Mouse (Mus musculus) kidney, postnatal 0 days (tissue): ENCODE measurements at regions not wholly inside any gene's neighbourhood (a gene's known extent, or its start where the extent isn't known, plus 50 kb on each side); places are given as distances from the start of the nearest gene placed in this dataset.

Experiments used
- ATAC-seq: fragments of 200-750 bp; cut with Nextera tagmentation; replicated peaks from 2 replicates; pipeline ENCODE4 v1.8.0; 2017; ENCODE audit warnings: low read depth, moderate number of reproducible peaks, moderate TSS enrichment, moderate library complexity; ENCODE audit not compliant: low FRiP score
- DNase-seq: peaks from one replicate; pipeline ENCODE4 v3.0.0-alpha.2; 2016; ENCODE audit warnings: low spot score
- H3K27ac ChIP-seq: fragments of 300-500 bp; sonication (generic); 2 replicates; pipeline ENCODE4 v1.5.1; 2014; ENCODE audit warnings: mild to moderate bottlenecking
- H3K27me3 ChIP-seq: fragments of 300-500 bp; sonication (generic); 2 replicates; pipeline ENCODE4 v1.6.1; 2014; ENCODE audit warnings: low read length, mixed read lengths; ENCODE audit not compliant: insufficient read depth
- H3K36me3 ChIP-seq: fragments of 300-500 bp; sonication (generic); 2 replicates; pipeline ENCODE4 v1.6.1; 2014; ENCODE audit warnings: low read length, mixed read lengths; ENCODE audit not compliant: insufficient read depth
- H3K4me1 ChIP-seq: fragments of 300-500 bp; sonication (generic); replicated peaks from 2 replicates; pipeline ENCODE4 v1.6.1; 2014; ENCODE audit warnings: antibody characterized with exemption, low read length, mixed read lengths; ENCODE audit not compliant: insufficient read depth
- H3K4me2 ChIP-seq: fragments of 300-500 bp; sonication (generic); 2 replicates; pipeline ENCODE4 v1.6.1; 2014; ENCODE audit warnings: mild to moderate bottlenecking, low read length, moderate library complexity, mixed read lengths
- H3K4me3 ChIP-seq: fragments of 300-500 bp; sonication (generic); replicated peaks from 2 replicates; pipeline ENCODE4 v1.5.1; 2014; ENCODE audit warnings: low read depth, low read length
- H3K9ac ChIP-seq: fragments of 300-500 bp; sonication (generic); 2 replicates; pipeline ENCODE4 v1.6.1; 2014; ENCODE audit warnings: low read depth, low read length
- H3K9me3 ChIP-seq: fragments of 300-500 bp; sonication (generic); replicated peaks from 2 replicates; pipeline ENCODE4 v1.6.1; 2016; ENCODE audit warnings: low read length, inconsistent platforms, mixed read lengths
- CTCF ChIP-seq: IDR thresholded peaks from 2 replicates; pipeline ENCODE4 v1.5.1; 2016; ENCODE audit warnings: antibody characterized with exemption, low read depth, mild to moderate bottlenecking, moderate library complexity
- WGBS: fragments of 180-500 bp; shearing (Covaris S2); extraction: QIAGEN DNeasy Blood & Tissue Kit; methylation state at CpG from one replicate; pipeline ENCODE4 v1.1.7; 2014; 5-methylcytosine and 5-hydroxymethylcytosine counted together

- WGBS: 90% methylated on average over 1 of the region's 1 CpGs
- H3K9ac ChIP-seq: no peak overlapping the region
- no peaks in the 10 kb centered on the region for H3K27me3 ChIP-seq
- H3K36me3 ChIP-seq: no peaks in the 10 kb centered on the region
- H3K4me1 ChIP-seq: no peaks in the 10 kb centered on the region
- no peak for DNase-seq
- no peak for ATAC-seq
- no peak overlapping the region for H3K4me2 ChIP-seq
- H3K27ac ChIP-seq: no peak overlapping the region
- H3K9me3 ChIP-seq: no peaks in the 10 kb centered on the region
- no peak for TF ChIP-seq CTCF
- no peak overlapping the region for H3K4me3 ChIP-seq
Measured at GRCm38 (mm10) chr14:45766582-45766981, 108.6 kb upstream of the Ddhd1 start.

DNA sequence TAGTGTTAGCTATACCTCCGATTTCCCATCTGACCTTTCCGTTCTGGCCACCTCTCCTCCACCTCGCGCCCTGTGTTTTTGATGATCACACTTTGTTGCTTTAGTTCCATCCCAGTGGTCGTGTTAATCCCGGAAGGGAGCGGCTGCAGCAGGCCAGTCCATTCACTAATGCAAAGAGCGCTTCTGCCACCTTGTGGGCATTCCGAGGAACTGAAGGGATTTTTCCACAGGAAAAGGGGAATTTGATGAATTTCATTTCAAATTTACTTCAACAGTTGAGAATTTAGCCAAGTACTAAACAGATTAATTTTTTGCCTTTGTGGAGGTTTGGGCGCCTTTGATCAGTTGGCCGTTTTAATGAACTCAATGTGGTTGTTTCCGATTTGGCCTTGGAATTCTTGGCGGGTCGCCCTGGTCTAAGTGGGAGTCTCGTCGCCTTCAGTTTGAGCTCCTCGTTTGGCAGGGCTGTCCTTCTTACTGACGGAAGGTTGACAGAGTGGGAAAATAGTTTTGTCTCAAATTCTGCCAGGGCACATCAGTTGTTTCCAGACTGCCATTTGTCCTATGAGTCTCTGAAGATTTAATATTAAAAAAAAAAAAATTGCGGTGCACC is 114.8 kb upstream of the Ddhd1 start:
- Histone ChIP-seq H3K9me3 (no peaks in the 10 kb centered on the region), H3K36me3 (no peaks in the 10 kb centered on the region), H3K27me3 (no peaks in the 10 kb centered on the region), H3K4me1 (no peaks in the 10 kb centered on the region), H3K4me2 (peak overlapping the region; percentile 48), H3K27ac (no peak overlapping the region), H3K9ac (no peak overlapping the region), H3K4me3 (no peak overlapping the region)
- ATAC-seq: peak; percentile 92
- 7% methylated on average over 19 of the region's 19 CpGs for WGBS
- DNase-seq: peak; percentile 89
- TF ChIP-seq CTCF: peak; percentile 98

DNA sequence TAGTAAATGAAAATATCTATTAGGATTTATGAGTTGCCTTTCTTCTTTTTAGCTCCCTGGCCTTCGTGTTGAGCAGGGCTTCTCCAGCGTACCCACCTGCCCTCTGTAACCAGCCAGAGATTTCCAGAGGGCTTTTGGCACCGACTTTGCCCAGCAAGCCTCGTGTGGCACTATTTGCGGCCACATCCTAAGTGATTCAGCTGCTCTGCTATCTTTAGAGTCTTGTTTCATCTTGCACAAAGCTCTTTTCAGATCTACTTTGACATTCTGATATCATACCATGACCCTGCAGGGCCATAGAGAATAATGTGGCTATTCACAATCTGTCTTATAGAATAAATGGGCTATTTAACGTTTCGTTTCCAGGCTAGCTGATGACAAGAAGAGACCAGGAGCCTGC is 115.4 kb upstream of the Ddhd1 start:
- no peaks in the 10 kb centered on the region for H3K27me3 ChIP-seq
- 69% methylated on average over 7 of the region's 7 CpGs for WGBS

GRCm38 (mm10) chr14:45781850-45782249 is 123.9 kb upstream of the Ddhd1 start:
- Histone ChIP-seq H3K27me3 (no peaks in the 10 kb centered on the region), H3K4me2 (no peak overlapping the region), H3K9ac (no peak overlapping the region), H3K4me3 (no peak overlapping the region), H3K9me3 (no peaks in the 10 kb centered on the region), H3K36me3 (no peaks in the 10 kb centered on the region), H3K27ac (no peak overlapping the region), H3K4me1 (no peaks in the 10 kb centered on the region)
- 40% methylated on average over 6 of the region's 6 CpGs for WGBS
- no peak for TF ChIP-seq CTCF
- DNase-seq (no peak), ATAC-seq (no peak)

More for the DNA sequence above, 115.4 kb upstream of the Ddhd1 start:
- no peak overlapping the region for H3K9ac ChIP-seq
- TF ChIP-seq CTCF: no peak
- H3K4me3 ChIP-seq: no peak overlapping the region
- H3K4me2 ChIP-seq: no peak overlapping the region
- DNase-seq (no peak), ATAC-seq (no peak)
- H3K9me3 ChIP-seq: no peaks in the 10 kb centered on the region
- no peaks in the 10 kb centered on the region for H3K4me1 ChIP-seq
- no peak overlapping the region for H3K27ac ChIP-seq
- H3K36me3 ChIP-seq: no peaks in the 10 kb centered on the region

DNA sequence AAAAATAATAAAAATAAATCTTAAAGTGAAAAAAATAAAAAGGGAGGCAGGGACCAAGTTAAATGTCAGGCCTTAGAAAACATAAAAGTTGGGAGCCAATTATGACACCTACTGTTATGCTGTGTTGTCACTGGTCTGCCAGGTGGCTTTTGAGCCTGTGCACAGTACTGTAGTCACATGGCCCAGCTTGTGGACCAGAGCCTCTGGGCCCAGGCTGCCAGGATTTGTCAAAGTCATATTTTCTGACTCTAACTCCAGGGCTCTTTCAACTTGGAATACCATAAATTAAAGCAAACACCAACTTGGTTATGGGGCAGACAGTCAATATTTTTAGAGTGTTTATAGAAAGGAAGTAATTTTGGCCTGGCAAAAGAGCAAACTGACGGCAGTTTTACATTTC is 137.0 kb upstream of the Ddhd1 start:
- Histone ChIP-seq H3K27ac (no peak overlapping the region), H3K36me3 (no peaks in the 10 kb centered on the region), H3K9ac (no peak overlapping the region), H3K4me2 (no peak overlapping the region), H3K4me1 (no peaks in the 10 kb centered on the region), H3K4me3 (no peak overlapping the region), H3K27me3 (no peaks in the 10 kb centered on the region), H3K9me3 (no peaks in the 10 kb centered on the region)
- TF ChIP-seq CTCF: no peak
- 67% methylated on average over 1 of the region's 1 CpGs for WGBS
- no peak for ATAC-seq
- DNase-seq: no peak

- Histone ChIP-seq H3K9ac (no peak overlapping the region), H3K4me1 (no peaks in the 10 kb centered on the region), H3K36me3 (no peaks in the 10 kb centered on the region), H3K27ac (no peak overlapping the region), H3K27me3 (no peaks in the 10 kb centered on the region), H3K4me3 (no peak overlapping the region), H3K9me3 (no peaks in the 10 kb centered on the region), H3K4me2 (no peak overlapping the region)
- DNase-seq (peak; percentile 53), ATAC-seq (no peak)
- no peak for TF ChIP-seq CTCF
- 61% methylated on average over 10 of the region's 10 CpGs for WGBS
Measured at GRCm38 (mm10) chr14:45796665-45797319, 138.8 kb upstream of the Ddhd1 start.
